Mouse (Mus musculus) T-helper 17 cell (primary cell): ENCODE measurements around the gene Commd7.

Experiments used
- in situ Hi-C, 2 experiments: fragments of 300-600 bp; cut with MboI, MseI; formaldehyde crosslinking; loops; 1 replicate in 1 of 2; 2 replicates in 1 of 2; pipeline ENCODE4 v1.15.1; 2025; ENCODE audit warnings: high pct_unique_total_duplicates in 2 of 2

Commd7 gene

DNA sequence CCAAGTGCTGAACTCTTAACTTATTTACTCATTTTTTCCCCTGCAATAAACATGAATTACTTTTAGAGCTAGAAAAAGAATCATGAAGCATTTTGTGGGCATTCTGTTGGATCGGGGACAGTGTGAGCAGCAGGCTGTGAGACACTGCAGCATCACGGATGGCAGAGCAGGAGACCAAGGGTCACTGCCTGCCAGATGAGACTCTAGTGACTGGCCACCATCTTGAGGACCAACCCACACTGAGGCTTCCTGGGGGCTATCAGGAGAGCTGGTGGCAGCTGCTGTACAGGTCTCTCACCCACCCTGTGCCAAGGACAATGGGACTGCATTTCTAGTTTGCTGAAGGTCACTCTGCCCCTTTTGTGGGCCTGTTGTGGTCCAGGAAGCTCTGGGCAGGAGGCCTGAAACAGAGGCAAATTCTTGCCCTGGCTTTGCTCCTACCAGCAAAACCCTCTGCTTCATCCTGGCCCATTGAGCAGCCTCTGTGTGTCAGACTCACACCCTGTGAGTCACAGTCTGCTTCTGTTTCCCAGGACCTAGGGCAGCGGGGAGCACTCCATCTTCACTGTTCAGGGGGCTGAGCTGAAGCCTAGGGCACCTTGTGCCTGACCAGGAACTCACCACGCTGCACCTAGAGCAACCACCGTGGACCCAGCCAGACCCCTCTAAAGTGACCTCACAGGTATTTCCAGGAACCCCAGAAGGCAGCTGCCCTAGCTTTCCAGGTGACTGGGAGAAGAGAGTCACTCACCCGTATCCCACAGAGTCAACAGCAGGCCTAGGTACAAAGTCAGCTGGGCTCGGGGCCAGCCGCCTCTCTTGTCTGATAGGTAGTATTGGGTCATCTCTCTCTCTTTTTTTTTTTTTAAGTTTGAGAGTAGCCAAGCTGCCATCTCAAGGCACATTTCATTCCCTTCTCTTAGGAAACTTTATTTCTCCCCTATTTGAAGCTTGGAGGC is 40.2 kb downstream of the Commd7 start:
- in situ Hi-C loops: no loop called here

DNA sequence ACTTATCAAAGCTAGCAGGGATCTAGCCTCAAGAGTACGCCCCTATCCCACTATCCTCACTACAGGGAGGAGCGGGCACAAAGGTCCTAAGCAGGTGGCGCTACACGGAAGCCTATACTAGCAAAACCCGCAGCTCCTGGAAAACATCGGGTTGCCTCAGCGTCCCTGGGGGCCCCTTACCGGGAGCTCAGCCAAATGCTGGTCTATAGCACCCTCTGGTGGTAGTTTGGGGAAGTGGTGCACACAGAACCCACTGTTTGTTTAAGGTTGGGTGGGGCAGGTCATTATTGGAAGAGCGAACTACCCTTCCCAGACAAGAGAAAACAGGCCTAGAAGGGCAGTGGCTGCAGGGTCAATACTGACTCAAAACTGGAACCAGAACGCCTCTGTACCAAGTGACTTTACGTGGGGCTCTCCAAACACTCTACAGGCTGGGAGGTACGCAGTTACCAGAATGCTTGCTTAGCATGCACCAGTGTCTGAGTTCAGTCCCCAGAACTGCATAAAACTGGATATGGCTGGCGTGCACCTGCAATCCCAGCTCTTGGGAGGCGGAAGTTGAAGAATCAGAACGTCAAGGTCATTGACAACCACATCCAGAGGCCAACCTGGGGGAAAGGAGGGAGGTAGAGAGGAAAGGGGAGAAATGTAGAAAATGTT is 45.9 kb downstream of the Commd7 start:
- in situ Hi-C loops: loop anchor here in 1 of 2 experiments (5.0 to 10.0 kb wide), 2 partner anchors 62 to 169 kb away; partner anchors contain the start of gene Nol4l

DNA sequence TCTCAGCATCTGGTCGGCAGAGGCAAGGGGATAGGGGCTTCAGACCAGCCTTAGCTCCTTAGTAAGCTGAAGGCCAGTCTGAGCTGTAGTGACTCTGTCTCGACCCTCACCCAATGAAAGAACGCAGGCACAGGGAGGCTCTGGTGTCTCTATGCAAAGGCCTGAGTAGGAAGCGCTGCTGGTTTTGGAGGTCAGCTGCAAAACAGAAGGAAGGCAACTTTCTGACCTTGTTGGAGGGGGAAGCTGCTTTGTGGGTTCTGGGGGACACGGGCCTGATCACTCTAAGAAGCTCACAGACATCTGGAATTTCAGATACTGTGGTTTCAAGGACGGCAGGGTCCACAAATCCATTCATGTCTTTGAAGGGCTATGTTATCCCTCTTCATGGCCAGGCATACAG is 46.6 kb downstream of the Commd7 start:
- in situ Hi-C loops: loop anchor here in 1 of 2 experiments (5.0 to 10.0 kb wide), 2 partner anchors 61 to 169 kb away; partner anchors contain the start of gene Nol4l

DNA sequence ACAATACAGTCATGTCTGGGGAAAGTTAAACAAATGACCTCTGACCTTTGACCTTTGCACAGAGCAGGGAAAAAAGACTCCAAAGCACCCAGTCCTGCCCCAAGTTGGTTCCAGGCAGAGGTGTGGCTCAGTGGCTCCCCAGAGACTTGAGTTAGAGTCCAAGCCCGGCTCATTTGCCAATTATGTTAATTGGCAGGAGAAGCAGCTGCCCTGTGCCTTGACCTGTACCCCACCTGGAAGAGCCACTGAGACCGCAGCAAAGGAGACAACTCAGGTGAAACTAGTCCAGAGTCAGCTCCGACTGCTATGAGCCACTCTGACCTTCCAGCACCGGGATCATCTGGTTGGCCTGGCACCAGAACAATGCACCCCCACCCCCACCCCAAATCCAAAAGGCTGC is 48.2 kb downstream of the Commd7 start:
- in situ Hi-C loops: loop anchor here (5.0 to 10.0 kb wide), 2 partner anchors 60 to 102 kb away; partner anchors contain the start of gene Nol4l (in 1 of the 2)

DNA sequence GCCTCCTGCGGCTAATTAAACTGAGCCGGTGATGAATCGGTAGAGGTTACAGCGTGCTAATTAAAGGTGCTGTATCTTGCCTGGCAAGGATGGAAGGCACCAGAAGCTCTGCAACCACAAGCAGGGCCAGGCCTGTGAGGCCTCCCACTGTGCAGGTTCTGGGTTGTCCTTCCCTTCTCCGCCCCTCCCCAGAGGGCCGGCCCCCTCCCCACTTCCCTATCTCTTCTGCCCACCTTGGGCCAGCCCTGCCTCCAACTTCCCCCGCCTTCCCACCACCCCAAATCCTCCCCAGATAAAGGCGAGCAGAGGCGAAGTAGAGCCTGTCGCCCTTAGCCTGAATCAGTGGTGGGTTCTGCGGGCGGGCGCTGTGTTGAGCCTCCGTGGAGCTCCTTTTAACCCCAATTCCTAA is 48.9 kb downstream of the Commd7 start:
- in situ Hi-C loops: loop anchor here (5.0 to 10.0 kb wide), 2 partner anchors 59 to 101 kb away; partner anchors contain the start of gene Nol4l (in 1 of the 2)

DNA sequence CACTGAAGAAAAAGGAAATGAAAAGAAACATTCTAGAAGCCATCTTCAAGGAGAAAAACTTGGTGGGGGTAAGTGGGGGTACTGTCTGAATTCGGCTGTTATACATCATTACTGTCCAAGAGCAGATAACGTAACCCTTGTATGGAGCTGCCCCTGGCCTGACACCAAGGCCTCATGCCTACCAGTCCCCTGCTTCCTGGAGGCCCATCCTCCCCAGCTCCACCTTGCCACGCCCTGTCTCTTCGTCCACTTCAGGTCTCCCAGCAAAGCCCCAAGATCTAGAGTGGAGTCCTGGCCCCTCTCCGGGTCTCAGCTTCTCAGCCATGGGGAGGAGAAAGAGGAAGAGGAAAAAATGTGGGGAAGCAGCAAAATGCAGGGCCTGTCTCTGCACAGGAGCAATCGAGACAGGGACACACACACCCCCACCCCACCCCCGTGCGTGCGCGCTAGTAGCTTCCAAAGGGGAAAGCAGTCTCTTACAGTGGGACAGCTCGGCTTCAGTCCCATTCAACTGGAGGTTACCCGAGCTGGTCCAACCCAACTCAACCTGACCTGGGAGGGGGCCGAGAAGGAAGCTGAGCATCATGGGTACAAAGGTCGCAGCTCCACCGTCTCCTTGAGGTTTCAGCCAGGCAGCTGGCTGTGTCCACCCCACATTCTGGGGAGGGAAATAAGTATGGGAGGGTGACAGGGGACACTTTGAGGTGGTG is 49.5 kb downstream of the Commd7 start:
- in situ Hi-C loops: loop anchor here (5.0 to 10.0 kb wide), 2 partner anchors 58 to 101 kb away; partner anchors contain the start of gene Nol4l (in 1 of the 2)

DNA sequence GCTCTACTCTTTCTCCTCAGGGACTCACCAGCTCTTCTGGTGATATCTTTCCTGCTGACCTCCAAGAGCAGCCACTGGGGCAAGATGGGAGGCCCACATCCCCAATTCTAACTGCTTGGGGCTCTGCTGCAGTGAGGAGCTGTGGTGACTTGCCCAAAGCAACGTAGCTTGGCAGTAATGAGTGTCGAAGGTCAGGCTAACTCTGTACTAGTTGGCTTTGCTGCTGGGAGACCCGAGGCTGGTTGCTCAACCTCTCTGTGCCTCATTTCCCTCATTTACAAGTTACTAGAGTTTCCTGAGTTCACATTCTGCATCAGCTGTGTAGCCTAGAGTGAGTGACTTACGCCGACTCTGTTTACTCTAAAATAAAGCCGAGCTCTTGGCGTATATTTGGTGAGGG is 51.2 kb downstream of the Commd7 start:
- in situ Hi-C loops: loop anchor here (5.0 to 10.0 kb wide), 2 partner anchors 57 to 99 kb away; partner anchors contain the start of gene Nol4l (in 1 of the 2)

DNA sequence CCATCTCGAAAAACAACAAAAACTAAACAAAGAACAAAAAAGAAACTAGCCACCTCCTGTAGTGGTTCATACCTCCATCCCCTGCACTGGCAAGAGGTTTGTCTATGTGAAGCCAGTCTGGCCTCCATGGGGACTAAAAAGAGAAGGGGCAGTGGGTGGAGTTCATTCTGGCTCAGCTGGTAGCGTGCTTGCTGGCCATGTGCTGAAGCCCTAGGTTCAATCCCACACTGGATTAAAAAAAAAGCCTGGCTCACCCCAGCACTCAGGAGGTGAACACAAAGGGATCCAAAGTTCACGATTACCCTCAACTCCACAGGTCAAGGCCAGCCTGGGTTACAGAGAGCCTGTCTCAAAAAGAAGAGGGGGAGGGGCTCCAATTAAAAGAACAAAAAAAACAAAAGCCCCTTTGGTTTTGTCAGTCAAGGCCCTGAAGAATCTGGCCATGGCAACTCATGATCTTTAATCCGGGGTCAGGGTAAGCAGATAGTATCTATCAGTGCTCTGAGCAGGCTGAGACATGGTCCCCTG is 52.1 kb downstream of the Commd7 start:
- in situ Hi-C loops: loop anchor here (5.0 to 10.0 kb wide), 2 partner anchors 56 to 98 kb away; partner anchors contain the start of gene Nol4l (in 1 of the 2)

DNA sequence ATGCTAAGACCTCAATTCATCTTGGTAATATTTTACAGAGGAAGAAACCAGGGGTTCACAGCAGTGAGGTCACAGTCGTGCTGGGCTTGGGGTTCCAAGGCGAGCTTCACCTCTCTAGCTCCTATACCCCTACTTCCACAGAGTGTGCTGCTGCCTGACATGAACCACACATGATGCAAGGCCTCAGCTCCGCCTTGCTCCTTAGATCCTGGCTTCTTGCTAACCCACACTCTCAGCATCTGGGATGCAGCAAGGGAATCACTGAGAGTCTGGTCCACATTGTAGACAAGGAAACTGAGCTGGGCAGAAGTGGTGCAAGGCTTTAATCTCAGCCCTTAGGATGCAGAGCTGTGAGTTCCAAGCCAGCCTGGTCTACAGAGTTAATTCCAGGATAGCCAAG is 52.5 kb downstream of the Commd7 start:
- in situ Hi-C loops: loop anchor here (5.0 to 10.0 kb wide), 2 partner anchors 55 to 98 kb away; partner anchors contain the start of gene Nol4l (in 1 of the 2)

DNA sequence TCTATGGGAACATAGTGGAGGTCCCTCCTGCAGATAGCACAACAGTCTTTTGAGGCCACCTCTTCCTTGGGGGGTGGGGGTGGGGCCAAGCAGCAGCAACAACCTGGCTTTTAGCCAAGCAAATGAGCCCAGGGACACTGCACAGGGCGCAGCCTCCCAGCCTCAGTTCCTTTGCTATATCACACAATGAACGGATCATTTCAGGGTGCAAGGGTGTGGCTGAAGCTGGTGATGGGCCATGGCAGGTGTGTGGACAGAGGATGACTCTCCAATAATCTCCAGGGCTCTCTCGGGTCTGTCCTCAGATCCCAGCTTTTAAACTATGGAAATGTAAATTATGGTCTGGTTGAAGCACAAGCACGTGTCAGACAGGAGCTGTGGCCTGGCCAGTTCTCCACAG is 55.5 kb downstream of the Commd7 start:
- in situ Hi-C loops: loop anchor here in 1 of 2 experiments (5.0 kb wide), 1 partner anchor 95 kb away; no protein-coding TSS in a partner anchor

DNA sequence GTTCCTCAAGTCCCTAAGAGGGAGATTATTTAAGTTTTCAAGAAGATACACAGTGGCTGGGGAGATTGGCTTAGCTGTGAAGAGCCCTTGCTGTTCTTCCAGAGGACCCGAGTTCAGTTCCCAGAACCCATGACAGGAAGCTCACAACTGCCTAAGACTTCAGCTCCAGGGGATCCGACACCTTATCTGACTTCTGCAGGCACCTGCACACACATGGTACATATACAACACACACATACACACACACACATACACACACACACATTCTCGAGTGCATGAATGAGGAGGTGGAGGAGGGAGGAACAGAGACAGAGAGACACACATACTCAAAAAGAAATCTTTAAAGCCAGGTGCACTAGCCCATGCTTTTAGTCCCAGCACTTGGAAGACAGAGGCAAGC is 56.4 kb downstream of the Commd7 start:
- in situ Hi-C loops: loop anchor here in 1 of 2 experiments (5.0 kb wide), 1 partner anchor 94 kb away; no protein-coding TSS in a partner anchor

DNA sequence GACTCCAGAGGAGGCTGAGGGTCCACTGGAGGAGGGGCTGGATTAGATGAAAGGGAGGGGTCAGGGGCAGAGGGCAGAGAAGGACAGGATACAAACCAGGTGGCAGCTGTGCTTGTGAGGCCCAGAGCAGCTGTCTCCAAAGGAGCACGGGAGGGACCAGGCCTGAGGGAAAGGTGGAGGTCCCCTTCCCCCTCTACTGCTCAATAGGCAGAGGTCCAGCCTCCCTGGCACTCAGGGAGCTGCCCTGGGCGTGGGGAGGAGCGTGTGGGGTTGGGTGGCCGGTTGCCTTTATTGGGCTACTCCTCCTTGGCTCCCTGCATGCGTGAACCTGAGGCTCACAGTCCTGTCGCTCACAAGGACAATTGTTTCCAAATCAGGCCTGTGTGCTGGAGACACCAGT is 57.0 kb downstream of the Commd7 start:
- in situ Hi-C loops: loop anchor here in 1 of 2 experiments (5.0 kb wide), 1 partner anchor 93 kb away; no protein-coding TSS in a partner anchor

DNA sequence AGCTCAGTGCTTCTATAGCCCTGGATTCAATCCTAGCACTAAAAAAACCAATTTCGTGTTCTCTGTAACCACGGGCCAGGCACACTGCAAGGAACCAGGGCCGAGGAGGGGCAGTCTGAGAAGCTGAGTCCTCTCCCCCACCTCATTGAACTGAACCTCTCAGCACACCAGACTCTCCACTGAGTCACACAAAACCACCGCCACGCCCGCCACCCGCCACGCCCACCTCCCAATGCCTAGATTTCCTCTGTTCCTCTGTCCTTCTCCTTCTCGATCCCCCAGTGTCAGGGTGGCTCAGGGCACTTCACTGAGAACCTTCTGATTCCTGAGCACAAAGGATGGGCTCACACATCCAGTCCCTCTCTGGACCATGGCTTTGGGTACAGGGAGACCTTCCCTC is 59.5 kb downstream of the Commd7 start:
- in situ Hi-C loops: no loop called here

DNA sequence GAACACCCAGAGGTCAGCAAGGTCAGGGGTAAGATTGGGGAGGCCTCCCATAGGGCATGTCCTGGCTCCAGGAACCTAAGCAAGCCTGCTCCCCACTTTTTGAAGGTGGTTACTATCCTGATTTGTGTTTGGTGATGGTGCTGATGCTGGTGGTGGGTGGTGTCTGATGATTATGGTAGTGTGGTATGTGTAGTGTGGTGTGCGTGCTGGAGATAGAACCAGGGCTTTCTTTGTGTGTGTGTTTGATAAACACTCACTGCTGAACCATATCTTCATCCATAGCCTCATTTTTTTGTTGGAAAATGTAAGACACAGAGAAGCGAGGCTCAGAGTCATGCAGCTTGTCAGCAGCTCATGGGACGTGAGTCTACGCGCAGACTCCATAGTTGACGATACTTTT is 64.0 kb downstream of the Commd7 start:
- in situ Hi-C loops: no loop called here

DNA sequence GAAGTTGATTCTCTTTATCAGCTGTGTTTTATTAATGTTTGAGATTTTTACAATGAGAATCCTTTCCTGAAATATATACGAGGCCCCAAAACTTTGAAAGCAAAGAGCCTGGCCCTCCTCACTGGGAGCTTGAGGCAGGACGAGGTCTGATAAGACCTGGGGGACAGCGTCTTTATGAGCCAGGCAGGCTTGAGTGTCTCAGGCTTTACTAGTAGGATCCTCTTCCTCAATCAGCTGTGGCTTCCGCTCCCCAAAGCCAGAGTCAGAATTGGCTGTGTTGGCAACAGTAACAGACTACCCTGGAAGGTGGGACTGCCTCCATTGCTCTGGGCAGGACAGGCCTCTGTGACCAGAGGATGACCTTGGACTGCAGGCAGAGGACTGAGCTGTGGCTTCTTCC is 64.6 kb downstream of the Commd7 start:
- in situ Hi-C loops: no loop called here
